Mouse (Mus musculus): ENCODE measurements around the gene Prkcd.

GRCm38 (mm10) chr14:30576260-30576659 is 49.8 kb downstream of the Prkcd start:
- no peak for TF ChIP-seq CTCF (IDR thresholded peaks at IDR 0.05; ENCODE audit: borderline replicate concordance, extremely low read depth, insufficient read depth, insufficient read length)
- TF ChIP-seq POLR2A (IDR thresholded peaks at IDR 0.05; ENCODE audit: borderline replicate concordance, extremely low read depth, insufficient read depth, insufficient read length, poor library complexity, severe bottlenecking) = no peak

All from brain, embryonic 14.5 days (tissue).